Mouse (Mus musculus) intestine, embryonic 14.5 days (tissue): ENCODE results near the gene Zcchc8. TPM values are rescaled to one million over a fixed set of nuclear protein-coding genes. Genes with fewer than 3 reads are reported as not detected.

Experiments used
- ATAC-seq: fragments of 200-750 bp; cut with Nextera tagmentation; replicated peaks from 2 replicates; pipeline ENCODE4 v1.8.0; 2017; ENCODE audit warnings: low read depth, moderate number of reproducible peaks, moderate TSS enrichment, moderate library complexity; ENCODE audit not compliant: low FRiP score, low TSS enrichment
- DNase-seq: peaks from one replicate; pipeline ENCODE4 v3.0.0-alpha.2; 2018; ENCODE audit warnings: low spot score
- H3K27ac ChIP-seq: fragments of 300-500 bp; sonication (generic); 2 replicates; pipeline ENCODE4 v1.5.1; 2014; ENCODE audit warnings: low read depth, mild to moderate bottlenecking, control low read depth
- H3K27me3 ChIP-seq: fragments of 300-500 bp; sonication (generic); replicated peaks from 2 replicates; pipeline ENCODE4 v1.6.1; 2014; ENCODE audit warnings: low read length, control low read depth; ENCODE audit not compliant: control insufficient read depth, insufficient read depth
- H3K36me3 ChIP-seq: fragments of 300-500 bp; sonication (generic); 2 replicates; pipeline ENCODE4 v1.6.1; 2014; ENCODE audit warnings: low read length, control low read depth; ENCODE audit not compliant: control insufficient read depth, insufficient read depth
- H3K4me1 ChIP-seq: fragments of 300-500 bp; sonication (generic); replicated peaks from 2 replicates; pipeline ENCODE4 v1.6.1; 2014; ENCODE audit warnings: low read length, control low read depth, mixed read lengths; ENCODE audit not compliant: control insufficient read depth, insufficient read depth
- H3K4me2 ChIP-seq: fragments of 300-500 bp; sonication (generic); 2 replicates; pipeline ENCODE4 v1.6.1; 2014; ENCODE audit warnings: low read length
- H3K4me3 ChIP-seq: fragments of 300-500 bp; sonication (generic); 2 replicates; pipeline ENCODE4 v1.5.1; 2014; ENCODE audit warnings: low read depth, low read length, control low read depth, mixed read lengths
- H3K9ac ChIP-seq: fragments of 300-500 bp; sonication (generic); 2 replicates; pipeline ENCODE4 v1.6.1; 2014; ENCODE audit warnings: mild to moderate bottlenecking, low read length
- H3K9me3 ChIP-seq: fragments of 300-500 bp; sonication (generic); 2 replicates; pipeline ENCODE4 v1.6.1; 2016; ENCODE audit warnings: low read length, control low read depth; ENCODE audit not compliant: control insufficient read depth
- WGBS: fragments of 180-500 bp; shearing (Covaris S2); extraction: QIAGEN DNeasy Blood & Tissue Kit; methylation state at CpG from one replicate; pipeline ENCODE4 v1.1.7; 2014; 5-methylcytosine and 5-hydroxymethylcytosine counted together
- polyA plus RNA-seq: library from polyadenylated mRNA; unstranded; fragments of >200 nt; fragmentation: Nextera tagmentation; extraction: Ambion mirVana; gene quantifications from 2 replicates; pipeline ENCODE4 v1.2.1, GENCODE M21; 2014

Zcchc8 gene
- polyA plus RNA-seq, 1 experiment from 2014 or later: 74.3 TPM

GRCm38 (mm10) chr5:123679106-123679505 lies 41.8 kb downstream of the Zcchc8 start:
- 60% methylated on average over 3 of the region's 3 CpGs for WGBS
- no peak for ATAC-seq

DNA sequence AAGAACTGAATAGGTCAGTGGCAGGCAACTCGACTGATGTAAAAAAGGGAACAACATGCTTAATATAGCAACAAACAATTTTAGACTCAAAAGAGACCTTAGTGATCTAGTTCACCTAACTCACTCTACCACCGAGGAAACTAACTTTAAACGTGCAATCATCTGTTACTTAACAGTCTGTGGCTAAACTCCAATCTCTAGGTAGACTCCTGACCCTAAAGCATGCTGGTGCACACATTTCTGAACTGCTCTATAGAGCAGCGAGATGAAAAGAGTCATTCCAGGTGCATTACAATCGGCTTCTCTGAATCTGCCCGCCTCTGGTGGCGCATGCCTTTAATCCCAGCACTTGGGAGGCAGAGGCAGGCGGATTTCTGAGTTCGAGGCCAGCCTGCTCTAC lies 45.2 kb downstream of the Zcchc8 start:
- DNase-seq (no peak), ATAC-seq (no peak)
- H3K9ac ChIP-seq: no peak overlapping the region
- H3K27ac ChIP-seq: no peak overlapping the region
- peaks cover 12% of the 10 kb centered on the region for H3K4me1 ChIP-seq
- no peaks in the 10 kb centered on the region for H3K9me3 ChIP-seq
- no peak overlapping the region for H3K4me3 ChIP-seq
- no peaks in the 10 kb centered on the region for H3K27me3 ChIP-seq
- no peak overlapping the region for H3K4me2 ChIP-seq
- no peaks in the 10 kb centered on the region for H3K36me3 ChIP-seq
- 82% methylated on average over 9 of the region's 9 CpGs for whole genome bisulfite sequencing

More at GRCm38 (mm10) chr5:123679106-123679505, 41.8 kb downstream of the Zcchc8 start:
- no peaks in the 10 kb centered on the region for H3K27me3 ChIP-seq
- H3K36me3 ChIP-seq: no peaks in the 10 kb centered on the region
- H3K4me2 ChIP-seq: no peak overlapping the region
- no peak overlapping the region for H3K27ac ChIP-seq
- H3K4me1 ChIP-seq: peaks cover 15% of the 10 kb centered on the region
- H3K9me3 ChIP-seq: no peaks in the 10 kb centered on the region
- DNase-seq: no peak
- H3K4me3 ChIP-seq: no peak overlapping the region
- no peak overlapping the region for H3K9ac ChIP-seq

DNA sequence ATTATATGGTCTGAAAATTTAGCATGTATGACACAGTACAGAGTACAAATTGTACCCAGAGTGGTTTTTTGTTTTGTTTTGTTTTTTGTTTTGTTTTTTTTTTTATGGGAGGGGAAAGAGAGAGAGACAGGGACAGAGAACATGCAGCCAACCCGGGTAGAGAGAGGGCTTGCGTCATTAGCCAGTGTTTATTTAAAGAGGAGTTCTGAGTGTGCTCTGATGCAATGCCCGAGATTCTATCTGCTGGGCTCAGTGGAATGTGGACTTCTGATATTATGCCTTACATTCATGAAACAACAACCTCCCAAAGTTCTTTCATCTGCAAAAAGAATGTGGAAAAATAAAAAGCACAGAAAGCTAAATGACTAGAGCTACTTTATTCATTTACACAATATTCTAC lies 45.7 kb downstream of the Zcchc8 start:
- 12% methylated on average over 3 of the region's 3 CpGs for WGBS
- DNase-seq (no peak), ATAC-seq (no peak)

DNA sequence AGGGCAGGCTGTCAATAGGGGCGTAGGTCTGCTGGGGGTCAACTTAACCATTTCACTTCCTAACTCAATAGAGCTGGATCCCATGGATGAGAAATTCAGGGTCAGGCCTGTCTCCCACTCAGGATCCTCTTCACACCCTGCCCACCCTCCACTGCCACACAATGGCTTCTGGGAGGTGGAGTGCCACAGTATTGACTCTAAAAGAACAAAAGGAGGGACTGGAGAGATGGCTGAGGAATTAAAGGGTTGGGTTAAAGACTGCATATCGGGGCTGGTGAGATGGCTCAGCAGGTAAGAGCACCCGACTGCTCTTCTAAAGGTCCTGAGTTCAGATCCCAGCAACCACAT lies 49.5 kb downstream of the Zcchc8 start:
- Histone ChIP-seq H3K27ac (no peak overlapping the region), H3K9ac (no peak overlapping the region), H3K36me3 (no peaks in the 10 kb centered on the region), H3K4me2 (no peak overlapping the region), H3K4me3 (no peak overlapping the region), H3K9me3 (no peaks in the 10 kb centered on the region), H3K27me3 (no peaks in the 10 kb centered on the region), H3K4me1 (peaks cover 7% of the 10 kb centered on the region)
- ATAC-seq (no peak), DNase-seq (no peak)
- WGBS: 77% methylated on average over 3 of the region's 3 CpGs

More for the DNA sequence above, 45.7 kb downstream of the Zcchc8 start:
- Histone ChIP-seq H3K36me3 (no peaks in the 10 kb centered on the region), H3K9me3 (no peaks in the 10 kb centered on the region), H3K27me3 (no peaks in the 10 kb centered on the region), H3K27ac (no peak overlapping the region), H3K9ac (no peak overlapping the region), H3K4me3 (no peak overlapping the region), H3K4me1 (peaks cover 13% of the 10 kb centered on the region), H3K4me2 (no peak overlapping the region)

DNA sequence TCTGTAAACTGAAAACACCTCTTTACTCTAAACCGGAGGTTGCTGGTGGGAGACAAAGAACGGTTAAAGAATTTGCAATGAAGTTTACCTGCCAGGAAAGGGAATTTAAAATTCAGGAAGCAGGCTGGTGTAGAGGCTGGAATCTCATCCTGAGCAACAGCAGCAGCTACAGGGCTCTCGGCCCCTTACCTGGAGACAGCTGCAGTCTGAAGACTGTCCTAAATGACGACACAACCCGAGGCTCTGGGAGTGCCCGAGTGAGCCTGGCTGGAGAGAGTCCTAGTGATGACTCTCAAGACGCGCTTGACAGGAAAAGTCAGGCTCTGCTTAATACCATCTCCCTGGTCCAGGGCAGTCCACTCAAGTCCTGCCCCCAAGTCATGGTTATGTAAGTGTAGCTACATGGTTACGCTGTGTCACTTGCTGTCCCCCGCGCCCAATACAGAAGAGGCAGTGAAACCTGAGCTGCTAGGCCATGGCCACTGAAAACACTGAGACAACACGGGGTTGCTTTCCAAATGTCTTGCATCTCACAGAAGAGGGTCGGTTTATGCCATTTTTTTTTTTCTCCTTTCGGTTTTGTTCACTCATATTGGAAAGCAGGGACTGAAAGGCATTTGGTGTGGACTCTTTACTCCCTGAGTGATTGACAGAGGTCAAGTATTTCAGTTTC lies 50.0 kb downstream of the Zcchc8 start:
- peak overlapping the region; percentile 29; the same call in 1 of the 2 replicates for H3K27ac ChIP-seq
- DNase-seq: no peak

DNA sequence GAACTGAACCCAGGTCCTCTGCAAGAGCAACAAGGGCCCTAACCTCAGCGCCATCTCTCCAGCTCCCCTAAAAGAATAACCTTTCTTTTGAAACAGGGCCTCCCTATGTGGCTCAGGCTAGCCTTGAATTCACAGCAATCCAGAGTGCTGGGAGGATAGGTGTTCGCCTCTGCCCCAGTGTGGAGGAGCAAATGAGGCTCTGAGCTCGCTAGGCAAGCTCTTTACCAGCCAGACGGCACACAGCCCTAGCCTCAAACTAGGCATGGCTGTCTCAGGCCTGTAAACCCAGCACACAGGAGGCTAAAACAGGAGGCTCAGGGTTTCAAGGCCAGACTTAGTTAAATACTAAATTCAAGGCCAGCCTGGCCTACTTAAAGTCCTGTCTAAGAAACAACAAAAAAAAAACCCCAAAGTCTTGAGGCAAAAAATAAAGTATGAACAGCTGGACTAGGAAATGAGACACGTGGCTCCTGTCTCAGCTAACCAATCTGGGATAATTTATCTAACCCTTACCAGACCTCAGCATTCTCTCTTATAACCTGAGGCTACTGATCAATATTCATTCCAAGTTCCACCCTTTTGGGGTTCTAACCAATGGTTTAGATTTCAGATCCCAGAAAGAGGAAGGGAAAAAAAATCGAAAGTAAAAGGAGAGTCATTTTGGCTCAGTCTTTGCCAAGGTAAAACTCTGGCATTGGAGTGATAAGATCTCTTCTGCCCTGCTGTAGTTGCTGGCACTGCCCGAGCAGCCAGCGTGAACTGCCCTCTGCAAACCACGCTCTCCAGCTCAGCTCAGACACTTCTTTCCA lies 50.7 kb downstream of the Zcchc8 start:
- no peak for DNase-seq
- Histone ChIP-seq H3K36me3 (no peaks in the 10 kb centered on the region), H3K4me2 (no peak overlapping the region), H3K4me3 (no peak overlapping the region), H3K27ac (peak overlapping the region; percentile 29; the same call in 1 of the 2 replicates), H3K27me3 (no peaks in the 10 kb centered on the region), H3K4me1 (peaks cover 7% of the 10 kb centered on the region), H3K9me3 (no peaks in the 10 kb centered on the region), H3K9ac (no peak overlapping the region)
- no peak for ATAC-seq
- 77% methylated on average over 9 of the region's 9 CpGs for WGBS

More for the DNA sequence above, 50.0 kb downstream of the Zcchc8 start:
- no peak for ATAC-seq
- Histone ChIP-seq H3K9ac (no peak overlapping the region), H3K4me2 (no peak overlapping the region), H3K27me3 (no peaks in the 10 kb centered on the region), H3K9me3 (no peaks in the 10 kb centered on the region), H3K4me3 (no peak overlapping the region), H3K36me3 (no peaks in the 10 kb centered on the region), H3K4me1 (peaks cover 7% of the 10 kb centered on the region)
- WGBS: 37% methylated on average over 14 of the region's 14 CpGs

- 83% methylated on average over 12 of the region's 12 CpGs for WGBS
- no peak for ATAC-seq
These were observed 53.0 kb downstream of the Zcchc8 start for GRCm38 (mm10) chr5:123667915-123668314.

DNA sequence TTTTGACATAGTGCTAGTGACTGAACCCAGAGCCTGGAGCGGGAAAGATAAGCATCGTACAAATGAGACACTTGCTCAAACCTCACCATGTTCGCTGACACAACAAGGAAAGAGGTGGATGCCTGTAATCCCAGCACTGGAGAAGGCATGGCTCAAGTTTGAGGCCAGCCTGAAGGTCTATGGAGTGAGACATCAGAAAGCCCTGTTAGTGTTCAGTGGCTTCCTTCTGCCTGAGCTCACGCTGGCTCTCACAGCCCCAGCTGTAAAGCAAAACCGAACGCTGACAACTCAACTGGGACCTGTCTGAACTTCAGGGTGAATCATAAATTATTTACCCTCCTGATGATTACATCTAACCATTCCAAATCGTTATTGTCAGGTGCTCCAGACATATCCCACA lies 54.9 kb downstream of the Zcchc8 start:
- no peak for DNase-seq
- Histone ChIP-seq H3K4me2 (no peak overlapping the region), H3K9me3 (no peaks in the 10 kb centered on the region), H3K9ac (no peak overlapping the region), H3K27me3 (no peaks in the 10 kb centered on the region), H3K4me1 (peaks cover 14% of the 10 kb centered on the region), H3K36me3 (no peaks in the 10 kb centered on the region), H3K27ac (no peak overlapping the region), H3K4me3 (no peak overlapping the region)
- ATAC-seq: no peak
- 72% methylated on average over 7 of the region's 7 CpGs for WGBS

More at GRCm38 (mm10) chr5:123667915-123668314, 53.0 kb downstream of the Zcchc8 start:
- no peak for DNase-seq
- H3K36me3 ChIP-seq: no peaks in the 10 kb centered on the region
- no peak overlapping the region for H3K9ac ChIP-seq
- peaks cover 9% of the 10 kb centered on the region for H3K4me1 ChIP-seq
- no peak overlapping the region for H3K4me3 ChIP-seq
- no peak overlapping the region for H3K27ac ChIP-seq
- no peak overlapping the region for H3K4me2 ChIP-seq
- H3K9me3 ChIP-seq: no peaks in the 10 kb centered on the region
- no peaks in the 10 kb centered on the region for H3K27me3 ChIP-seq
